Mouse (Mus musculus): ENCODE results near the gene Pak7.

GRCm38 (mm10) chr2:136387181-136388131 is at the start of gene Pak7:
- TF ChIP-seq CTCF (conservative IDR thresholded peaks at IDR 0.05; ENCODE audit: low read length) = no peak
- TF ChIP-seq POU5F1 (IDR thresholded peaks at IDR 0.05; ENCODE audit: borderline replicate concordance, low read length) = no peak

Data from E14TG2a.4 (cell line).